In the genomic region with DNA sequence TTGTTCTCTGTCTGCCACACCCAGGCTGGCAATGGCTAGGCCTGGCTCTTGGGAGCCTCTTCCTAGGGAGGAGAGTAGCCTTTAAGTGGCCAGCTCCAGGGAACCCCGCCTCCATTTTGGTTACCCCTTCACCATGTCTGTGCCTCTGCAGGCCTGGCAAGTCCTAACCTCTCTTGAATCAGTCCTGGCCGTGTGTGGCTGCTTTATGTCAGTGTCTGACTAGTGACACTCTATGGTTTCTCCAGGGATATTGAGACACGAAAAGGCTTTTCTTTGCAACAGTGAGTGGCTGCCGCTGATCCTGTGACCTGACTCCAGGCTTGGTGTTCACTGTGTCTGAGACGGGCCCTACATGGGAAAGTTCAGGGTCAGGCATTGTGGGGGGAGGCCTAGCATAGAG, we compare ENCODE assay signal across 13 mouse cellular contexts. TPM values are rescaled to one million over a fixed set of nuclear protein-coding genes. Genes with fewer than 3 reads are reported as not detected.
DNase-seq lines count a peak whose midpoint lies in the region; ATAC-seq and TF ChIP-seq lines count a peak whose summit lies in the region.
"Had no signal": no experiment of that assay in that cellular context is flagged by ENCODE, and none has a peak within 500 bp of the region (broad histone marks: within the 10 kb centered on the region; RNA-seq: fewer than 3 reads in every experiment).

No protein-coding gene starts in this region.

- WGBS in kidney, postnatal 0 days = 71% methylated on average over 5 of the region's 5 CpGs
- WGBS in embryonic facial prominence, embryonic 13.5 days = 63% methylated on average over 5 of the region's 5 CpGs
- 59% methylated on average over 5 of the region's 5 CpGs for WGBS in stomach, embryonic 14.5 days

- H3K27ac ChIP-seq in kidney, postnatal 0 days = peak overlapping the region; percentile 19; the same call in 1 of the 2 replicates
- H3K27ac ChIP-seq in ES-E14 (ENCODE audit: insufficient read depth, low read depth, low read length, poor library complexity, severe bottlenecking) = peak overlapping the region; percentile 27; the same call in 1 of the 2 replicates
- 0 out of 2 replicates have a peak overlapping the region, but pooled peaks have one; percentile 16 for H3K27ac ChIP-seq in embryonic facial prominence, embryonic 13.5 days
- peak overlapping the region; percentile 28; the same call in 1 of the 2 replicates for H3K27ac ChIP-seq in stomach, embryonic 14.5 days (ENCODE audit: low read length)

- no peak overlapping the region for H3K4me3 ChIP-seq in kidney, postnatal 0 days (replicated peaks; ENCODE audit: low read depth, low read length)
- no peak overlapping the region for H3K4me3 ChIP-seq in ES-E14 (ENCODE audit: insufficient read depth in 1 of 2, low read depth in 1 of 2, low read length in 2 of 2, poor library complexity in 1 of 2, severe bottlenecking in 1 of 2)
- no peak overlapping the region for H3K4me3 ChIP-seq in embryonic facial prominence, embryonic 13.5 days
- no peak overlapping the region for H3K4me3 ChIP-seq in stomach, embryonic 14.5 days (ENCODE audit: low read depth, low read length)
- H3K4me3 ChIP-seq: heart, adult 2 months had no signal

- no peaks in the 10 kb centered on the region for H3K9me3 ChIP-seq in kidney, postnatal 0 days (replicated peaks; ENCODE audit: low read length)
- H3K9me3 ChIP-seq in ES-E14 (ENCODE audit: control insufficient read depth, insufficient read depth, low read depth, low read length) = no peaks in the 10 kb centered on the region
- H3K9me3 ChIP-seq in embryonic facial prominence, embryonic 13.5 days = no peaks in the 10 kb centered on the region
- H3K9me3 ChIP-seq in stomach, embryonic 14.5 days (ENCODE audit: control insufficient read depth, low read depth, low read length) = no peaks in the 10 kb centered on the region

- H3K4me1 ChIP-seq in kidney, postnatal 0 days (replicated peaks; ENCODE audit: insufficient read depth, low read length) = peaks cover 5% of the 10 kb centered on the region
- H3K4me1 ChIP-seq in ES-E14 (ENCODE audit: control insufficient read depth in 2 of 2, insufficient read depth in 2 of 2, low read length in 2 of 2, poor library complexity in 1 of 2) = peaks cover 7 to 40% of the 10 kb centered on the region in 2 experiments; a peak in 3 of 4 replicates
- H3K4me1 ChIP-seq in embryonic facial prominence, embryonic 13.5 days = peaks cover 29% of the 10 kb centered on the region
- peaks cover 23% of the 10 kb centered on the region for H3K4me1 ChIP-seq in stomach, embryonic 14.5 days (ENCODE audit: control insufficient read depth, insufficient read depth, low read length)

- H3K9ac ChIP-seq in kidney, postnatal 0 days (ENCODE audit: low read depth, low read length) = no peak overlapping the region
- peak overlapping the region; percentile 42; the same call in 1 of the 2 replicates for H3K9ac ChIP-seq in ES-E14 (ENCODE audit: insufficient read depth, low read depth, low read length, poor library complexity, severe bottlenecking)
- no peak overlapping the region for H3K9ac ChIP-seq in embryonic facial prominence, embryonic 13.5 days
- no peak overlapping the region for H3K9ac ChIP-seq in stomach, embryonic 14.5 days (replicated peaks; ENCODE audit: low read depth, low read length)

- no peak overlapping the region for H3K4me2 ChIP-seq in kidney, postnatal 0 days (ENCODE audit: low read length)
- H3K4me2 ChIP-seq in embryonic facial prominence, embryonic 13.5 days = no peak overlapping the region
- no peak overlapping the region for H3K4me2 ChIP-seq in stomach, embryonic 14.5 days (replicated peaks; ENCODE audit: low read depth, low read length)

- no peak for TF ChIP-seq CTCF in kidney, postnatal 0 days (IDR thresholded peaks at IDR 0.05; ENCODE audit: low read depth)

- in situ Hi-C loops in ES-E14 (cut with MboI; ENCODE audit: low sequenced_read_pairs in 2 of 2, unreplicated experiment in 2 of 2) = no loop called here

- ATAC-seq in kidney, postnatal 0 days (replicated peaks; ENCODE audit: low FRiP score, low read depth) = no peak
- ATAC-seq in embryonic facial prominence, embryonic 13.5 days (ENCODE audit: insufficient number of reproducible peaks, insufficient read depth, low FRiP score, low TSS enrichment, low read depth) = no peak
- no peak for ATAC-seq in stomach, embryonic 14.5 days (ENCODE audit: insufficient number of reproducible peaks, insufficient read depth, low FRiP score, low read depth)
- ATAC-seq in inflammation-experienced regulatory T-cells, adult 6 months = no peak
- ATAC-seq: midbrain, embryonic 16.5 days had no signal

- no peak for DNase-seq in kidney, postnatal 0 days (ENCODE audit: low spot score)
- DNase-seq in kidney, postnatal 25 days = no peak
- DNase-seq in ES-E14 (ENCODE audit: low read depth, low spot score) = no peak
- DNase-seq in cerebellum, adult 11-12 months = no peak
- DNase-seq: cerebellum, adult 8-10 months; kidney, adult 11 months; layer of hippocampus, postnatal 36 days; right cerebral cortex, postnatal 25 days had no signal

- H3K36me3 ChIP-seq in kidney, postnatal 0 days (ENCODE audit: insufficient read depth, low read length) = no peaks in the 10 kb centered on the region
- no peaks in the 10 kb centered on the region for H3K36me3 ChIP-seq in ES-E14 (ENCODE audit: control insufficient read depth, insufficient read depth, low read length, poor library complexity, severe bottlenecking)
- H3K36me3 ChIP-seq in embryonic facial prominence, embryonic 13.5 days = no peaks in the 10 kb centered on the region
- no peaks in the 10 kb centered on the region for H3K36me3 ChIP-seq in stomach, embryonic 14.5 days (ENCODE audit: control insufficient read depth, insufficient read depth, low read length)

- H3K27me3 ChIP-seq in kidney, postnatal 0 days (ENCODE audit: insufficient read depth, low read length) = no peaks in the 10 kb centered on the region
- no peaks in the 10 kb centered on the region for H3K27me3 ChIP-seq in embryonic facial prominence, embryonic 13.5 days
- no peaks in the 10 kb centered on the region for H3K27me3 ChIP-seq in stomach, embryonic 14.5 days (ENCODE audit: control insufficient read depth, insufficient read depth, low read length)

TF ChIP-seq in ES-E14, 5 proteins besides CTCF, POLR2A, EP300 and RAD21:
- TF ChIP-seq MAFK (IDR thresholded peaks at IDR 0.05; ENCODE audit: insufficient read depth, low read depth, low read length) (no peak), ZC3H11A (IDR thresholded peaks at IDR 0.05; ENCODE audit: borderline replicate concordance, low read depth, low read length) (no peak), CHD2 (IDR thresholded peaks at IDR 0.05; ENCODE audit: low read depth, low read length) (no peak), HCFC1 (IDR thresholded peaks at IDR 0.05; ENCODE audit: borderline replicate concordance, insufficient read depth, low read length) (no peak), ZNF384 (IDR thresholded peaks at IDR 0.05; ENCODE audit: low read depth, low read length) (no peak)

RNA-seq across cellular contexts. Expression of a gene that starts 6.3 kb away (rescaled TPM):
- 4.1 and 4.2 TPM in 2 replicates for polyA plus RNA-seq in kidney, postnatal 0 days (2015; fragmentation: Nextera tagmentation; extraction: Ambion mirVana)
- total RNA-seq in ES-E14 (2012; rRNA removed) = 44.1 and 74.5 TPM in 2 replicates
- 3.8 and 4.0 TPM in 2 replicates for polyA plus RNA-seq in embryonic facial prominence, embryonic 13.5 days (2015; fragmentation: Nextera tagmentation; extraction: Ambion mirVana)
- polyA plus RNA-seq in stomach, embryonic 14.5 days (2014; fragmentation: Nextera tagmentation; extraction: Ambion mirVana) = 11.5 and 13.3 TPM in 2 replicates
- polyA plus RNA-seq in inflammation-experienced regulatory T-cells, adult 6 months (2017; shearing (Covaris generic)) = 1 to 10 TPM; 3.9 to 8.2 (median 7.1) TPM

RNA-seq across cellular contexts. Expression of a gene that starts 22.0 kb away (rescaled TPM):
- polyA plus RNA-seq in kidney, postnatal 0 days (2015; fragmentation: Nextera tagmentation; extraction: Ambion mirVana) = 6.3 and 6.7 TPM in 2 replicates
- 36.4 and 53.2 TPM in 2 replicates for total RNA-seq in ES-E14 (2012; rRNA removed)
- 4.6 and 5.7 TPM in 2 replicates for polyA plus RNA-seq in embryonic facial prominence, embryonic 13.5 days (2015; fragmentation: Nextera tagmentation; extraction: Ambion mirVana)
- 8.6 and 10.4 TPM in 2 replicates for polyA plus RNA-seq in stomach, embryonic 14.5 days (2014; fragmentation: Nextera tagmentation; extraction: Ambion mirVana)
- polyA plus RNA-seq in inflammation-experienced regulatory T-cells, adult 6 months (2017; shearing (Covaris generic)) = 10 to 100 TPM in 1 of 3 experiments, 1 to 10 TPM in 2; 5.1 to 23.3 (median 6.8) TPM
